ENCODE assay signal across 9 mouse cellular contexts in genomic region chr2:93659004-93659403, GRCm38 (mm10). TPM values are rescaled to one million over a fixed set of nuclear protein-coding genes. Genes with fewer than 3 reads are reported as not detected.
DNase-seq lines count a peak whose midpoint lies in the region; ATAC-seq and TF ChIP-seq lines count a peak whose summit lies in the region.
"Had no signal": no experiment of that assay in that cellular context is flagged by ENCODE, and none has a peak within 500 bp of the region (broad histone marks: within the 10 kb centered on the region; RNA-seq: fewer than 3 reads in every experiment).

No protein-coding gene starts in this region.

- no peaks in the 10 kb centered on the region for H3K4me1 ChIP-seq in spleen, adult 2 months (ENCODE audit: control insufficient read depth, insufficient read depth, insufficient read length)

- ATAC-seq in megakaryocyte-erythroid progenitor cell, adult 5-6 weeks (replicated peaks; ENCODE audit: low FRiP score, low TSS enrichment, poor library complexity, severe bottlenecking), result 0 out of 2 replicates have a peak, but pooled peaks have one; percentile 50

- no peaks in the 10 kb centered on the region for H3K36me3 ChIP-seq in spleen, adult 2 months (ENCODE audit: control insufficient read depth, insufficient read depth, low read length)
- H3K36me3 ChIP-seq: embryonic facial prominence, embryonic 15.5 days had no signal

- no peak overlapping the region for H3K4me3 ChIP-seq in spleen, adult 2 months (ENCODE audit: extremely low read depth, insufficient read depth, insufficient read length)
- H3K4me3 ChIP-seq: embryonic facial prominence, embryonic 15.5 days had no signal

- TF ChIP-seq CTCF in spleen, adult 2 months (IDR thresholded peaks at IDR 0.05; ENCODE audit: extremely low read depth, insufficient read depth, insufficient read length, insufficient replicate concordance), result peak; percentile 30; the same call in 1 of the 2 replicates

- DNase-seq in heart, adult 8-10 months (ENCODE audit: low spot score), result peak; percentile 25
- DNase-seq in heart, adult 11 months, result no peak
- DNase-seq in spleen, adult 2 months (ENCODE audit: low read depth in 1 of 2, low spot score in 2 of 2), result no peak
- DNase-seq in spleen, adult 18-20 months, result no peak
- peak; percentile 74 for DNase-seq in embryo, embryonic 10.5 days (ENCODE audit: low spot score)
- DNase-seq in T-cell, adult 2 months (ENCODE audit: low spot score), result no peak
- no peak for DNase-seq in gastrocnemius, postnatal 25 days

- H3K27ac ChIP-seq in spleen, adult 2 months (ENCODE audit: insufficient read depth, low read length), result no peak overlapping the region
- H3K27ac ChIP-seq: embryonic facial prominence, embryonic 15.5 days had no signal

- WGBS in spleen, adult 2 months, result 25% methylated on average over 3 of the region's 3 CpGs

- TF ChIP-seq POLR2A in spleen, adult 2 months (IDR thresholded peaks at IDR 0.05; ENCODE audit: low read depth, low read length), result no peak

- H3K27me3 ChIP-seq in spleen, adult 2 months (ENCODE audit: control insufficient read depth, insufficient read depth, low read length), result no peaks in the 10 kb centered on the region
- H3K27me3 ChIP-seq: embryonic facial prominence, embryonic 15.5 days had no signal

RNA-seq across cellular contexts. Expression of gene Alx4, which starts 16.8 kb away (rescaled TPM):
- 1 to 10 TPM in 1 of 4 experiments, under 1 TPM in 3; 0.75 to 1.2 (median 0.97) TPM for total RNA-seq in heart, adult 8-10 months (2022)
- 0.79 and 0.83 TPM in 2 replicates for polyA plus RNA-seq in spleen, adult 2 months (2012; rRNA removed)
- total RNA-seq in megakaryocyte-erythroid progenitor cell, adult 5-6 weeks (2014; fragmentation: Nextera tagmentation), result not detected in 2 replicates
- total RNA-seq in megakaryocyte-erythroid progenitor cell, adult 5-6 weeks (2017), result not detected in 2 replicates
- total RNA-seq in gastrocnemius, postnatal 25 days (2021), result under 1 TPM; 0.33 to 0.56 TPM

Comparison
In these comparisons a context has a peak if more than half of its experiments do, and no peak if none do; other contexts are left out.
1. DNase-seq: peak in heart, adult 8-10 months (single experiment) and embryo, embryonic 10.5 days (single experiment); none in heart, adult 11 months (single experiment), spleen, adult 2 months (0 of 2), spleen, adult 18-20 months (0 of 2), T-cell, adult 2 months (single experiment) and gastrocnemius, postnatal 25 days (single experiment).